Mouse (Mus musculus) midbrain, embryonic 10.5 days (tissue): ENCODE data around the gene Atf1. TPM values are rescaled to one million over a fixed set of nuclear protein-coding genes. Genes with fewer than 3 reads are reported as not detected.
"Not testable (repeated sequence)": the region's sequence is repeated elsewhere in the genome, so short reads cannot be mapped to it uniquely, and the experiment has no call there.

Source experiments
- DNase-seq: peaks from one replicate; pipeline ENCODE4 v3.0.0-alpha.2; 2017; ENCODE audit warnings: low spot score
- H3K27ac ChIP-seq: fragments of 300-500 bp; sonication (generic); replicated peaks from 2 replicates; pipeline ENCODE4 v1.5.1; 2016; ENCODE audit warnings: mild to moderate bottlenecking
- H3K27me3 ChIP-seq: fragments of 300-500 bp; sonication (generic); 2 replicates; pipeline ENCODE4 v1.6.1; 2016; ENCODE audit warnings: low read depth, mild to moderate bottlenecking; ENCODE audit not compliant: poor library complexity, severe bottlenecking
- H3K36me3 ChIP-seq: fragments of 300-500 bp; sonication (generic); 2 replicates; pipeline ENCODE4 v1.6.1; 2016; ENCODE audit warnings: mild to moderate bottlenecking, moderate library complexity
- H3K4me1 ChIP-seq: fragments of 300-500 bp; sonication (generic); 2 replicates; pipeline ENCODE4 v1.6.1; 2016
- H3K4me3 ChIP-seq: fragments of 300-500 bp; sonication (generic); 2 replicates; pipeline ENCODE4 v1.5.1; 2016; ENCODE audit warnings: mild to moderate bottlenecking, moderate library complexity
- H3K9me3 ChIP-seq: fragments of 300-500 bp; sonication (generic); replicated peaks from 2 replicates; pipeline ENCODE4 v1.6.1; 2016; ENCODE audit warnings: mild to moderate bottlenecking
- WGBS: fragments of 180-500 bp; shearing (Covaris S2); methylation state at CpG from one replicate; pipeline ENCODE4 v1.1.7; 2016; 5-methylcytosine and 5-hydroxymethylcytosine counted together
- polyA plus RNA-seq: library from polyadenylated mRNA; unstranded; fragments of >200 nt; fragmentation: Nextera tagmentation; extraction: Ambion mirVana; gene quantifications from 2 replicates; pipeline ENCODE4 v1.2.1, GENCODE M21; 2016

The Atf1 gene
- polyA plus RNA-seq, 1 experiment from 2014 or later = 33.7 TPM

- not testable (repeated sequence) for H3K36me3 ChIP-seq, H3K27ac ChIP-seq, H3K4me1 ChIP-seq, H3K4me3 ChIP-seq, DNase-seq
- Histone ChIP-seq H3K9me3 (peaks cover 14% of the 10 kb centered on the region; the same call in 1 of the 2 replicates), H3K27me3 (peaks cover 23% of the 10 kb centered on the region)
- 90% methylated on average over 4 of the region's 4 CpGs for WGBS
These were observed 46.2 kb downstream of the Atf1 start for GRCm38 (mm10) chr15:100273791-100274308.

- WGBS = 85% methylated on average over 7 of the region's 7 CpGs
- H3K4me3 ChIP-seq = no peak overlapping the region
- no peaks in the 10 kb centered on the region for H3K36me3 ChIP-seq
- DNase-seq = no peak
- no peak overlapping the region for H3K27ac ChIP-seq
- peaks cover 14% of the 10 kb centered on the region; the same call in 1 of the 2 replicates for H3K9me3 ChIP-seq
- H3K27me3 ChIP-seq = peaks cover 12% of the 10 kb centered on the region
- peaks cover 5% of the 10 kb centered on the region for H3K4me1 ChIP-seq
These were observed 47.4 kb downstream of the Atf1 start for GRCm38 (mm10) chr15:100274790-100275559.

- DNase-seq = no peak
- Histone ChIP-seq H3K36me3 (no peaks in the 10 kb centered on the region; the same call in 1 of the 2 replicates), H3K27me3 (peaks cover 2% of the 10 kb centered on the region; the same call in 1 of the 2 replicates), H3K4me3 (no peak overlapping the region), H3K4me1 (no peaks in the 10 kb centered on the region), H3K27ac (no peak overlapping the region), H3K9me3 (peaks cover 21% of the 10 kb centered on the region; the same call in 1 of the 2 replicates)
- 93% methylated on average over 4 of the region's 4 CpGs for WGBS
These were observed 48.8 kb downstream of the Atf1 start for GRCm38 (mm10) chr15:100276403-100276802.

- H3K4me3 ChIP-seq = no peak overlapping the region
- DNase-seq = no peak
- no peak overlapping the region for H3K27ac ChIP-seq
- no peaks in the 10 kb centered on the region for H3K4me1 ChIP-seq
- 92% methylated on average over 3 of the region's 3 CpGs for WGBS
- peaks cover 18% of the 10 kb centered on the region; the same call in 1 of the 2 replicates for H3K9me3 ChIP-seq
- H3K27me3 ChIP-seq = no peaks in the 10 kb centered on the region
- no peaks in the 10 kb centered on the region; the same call in 1 of the 2 replicates for H3K36me3 ChIP-seq
These were observed 50.0 kb downstream of the Atf1 start for GRCm38 (mm10) chr15:100277586-100277985.

GRCm38 (mm10) chr15:100280626-100281025 is 53.0 kb downstream of the Atf1 start, which contains the start of gene Tmprss12:
Gene Tmprss12 (plus strand): TSS chr15:100280837.
- H3K27me3 ChIP-seq = no peaks in the 10 kb centered on the region
- no peak within 1 kb of the TSS for H3K4me3 ChIP-seq
- no peaks in the 10 kb centered on the region for H3K4me1 ChIP-seq
- no peaks in the 10 kb centered on the region; the same call in 1 of the 2 replicates for H3K36me3 ChIP-seq
- 97% methylated on average over 20 of the region's 20 CpGs for WGBS
- no peak within 1 kb of the TSS for H3K27ac ChIP-seq
- 0 out of 2 replicates have a peak, but pooled peaks cover 7% of the 10 kb centered on the region for H3K9me3 ChIP-seq
- DNase-seq = no peak

- Histone ChIP-seq H3K36me3 (no peaks in the 10 kb centered on the region), H3K27ac (no peak overlapping the region), H3K4me3 (no peak overlapping the region), H3K27me3 (no peaks in the 10 kb centered on the region), H3K9me3 (no peaks in the 10 kb centered on the region), H3K4me1 (no peaks in the 10 kb centered on the region)
- WGBS = 92% methylated on average over 6 of the region's 6 CpGs
- DNase-seq = no peak
These were observed 61.4 kb downstream of the Atf1 start for GRCm38 (mm10) chr15:100288980-100289379.

- 79% methylated on average over 5 of the region's 5 CpGs for WGBS
- H3K4me1 ChIP-seq = no peaks in the 10 kb centered on the region
These were observed 63.2 kb downstream of the Atf1 start for GRCm38 (mm10) chr15:100290858-100291257.

GRCm38 (mm10) chr15:100292326-100292725 is 64.7 kb downstream of the Atf1 start:
- H3K9me3 ChIP-seq = no peaks in the 10 kb centered on the region
- DNase-seq = no peak
- no peak overlapping the region for H3K27ac ChIP-seq
- H3K27me3 ChIP-seq = no peaks in the 10 kb centered on the region
- WGBS = 78% methylated on average over 7 of the region's 7 CpGs
- H3K36me3 ChIP-seq = no peaks in the 10 kb centered on the region
- no peaks in the 10 kb centered on the region for H3K4me1 ChIP-seq
- H3K4me3 ChIP-seq = no peak overlapping the region

More at GRCm38 (mm10) chr15:100290858-100291257, 63.2 kb downstream of the Atf1 start:
- DNase-seq = no peak
- Histone ChIP-seq H3K36me3 (no peaks in the 10 kb centered on the region), H3K27me3 (no peaks in the 10 kb centered on the region), H3K27ac (no peak overlapping the region), H3K9me3 (no peaks in the 10 kb centered on the region), H3K4me3 (no peak overlapping the region)

- DNase-seq = no peak
- Histone ChIP-seq H3K9me3 (no peaks in the 10 kb centered on the region), H3K27me3 (no peaks in the 10 kb centered on the region), H3K4me3 (no peak overlapping the region), H3K27ac (no peak overlapping the region), H3K36me3 (no peaks in the 10 kb centered on the region), H3K4me1 (peaks cover 8% of the 10 kb centered on the region)
- 87% methylated on average over 5 of the region's 5 CpGs for WGBS
These were observed 70.2 kb downstream of the Atf1 start for GRCm38 (mm10) chr15:100297856-100298255.

GRCm38 (mm10) chr15:100300499-100300898 is 72.9 kb downstream of the Atf1 start:
- WGBS = 88% methylated on average over 6 of the region's 6 CpGs
- Histone ChIP-seq H3K9me3 (no peaks in the 10 kb centered on the region), H3K27me3 (no peaks in the 10 kb centered on the region), H3K36me3 (no peaks in the 10 kb centered on the region), H3K27ac (no peak overlapping the region), H3K4me1 (peaks cover 28% of the 10 kb centered on the region), H3K4me3 (no peak overlapping the region)
- DNase-seq = no peak

GRCm38 (mm10) chr15:100301556-100301955 is 73.9 kb downstream of the Atf1 start:
- no peak for DNase-seq
- no peak overlapping the region for H3K27ac ChIP-seq
- H3K27me3 ChIP-seq = no peaks in the 10 kb centered on the region
- 68% methylated on average over 15 of the region's 15 CpGs for WGBS
- no peaks in the 10 kb centered on the region for H3K36me3 ChIP-seq
- no peak overlapping the region for H3K4me3 ChIP-seq
- no peaks in the 10 kb centered on the region for H3K9me3 ChIP-seq
- peaks cover 36% of the 10 kb centered on the region for H3K4me1 ChIP-seq

GRCm38 (mm10) chr15:100303428-100304018 is 75.9 kb downstream of the Atf1 start:
- H3K9me3 ChIP-seq = no peaks in the 10 kb centered on the region
- peaks cover 36% of the 10 kb centered on the region for H3K4me1 ChIP-seq
- H3K27ac ChIP-seq = peak overlapping the region; percentile 91
- WGBS = 55% methylated on average over 8 of the region's 8 CpGs
- peak overlapping the region; percentile 62 for H3K4me3 ChIP-seq
- DNase-seq = no peak
- no peaks in the 10 kb centered on the region for H3K36me3 ChIP-seq
- no peaks in the 10 kb centered on the region for H3K27me3 ChIP-seq
